Mouse (Mus musculus): ENCODE data around the gene Atraid. TPM values are rescaled to one million over a fixed set of nuclear protein-coding genes. Genes with fewer than 3 reads are reported as not detected.

The Atraid gene
- polyA plus RNA-seq, 1 experiment from 2014 or later = 148 TPM

DNA sequence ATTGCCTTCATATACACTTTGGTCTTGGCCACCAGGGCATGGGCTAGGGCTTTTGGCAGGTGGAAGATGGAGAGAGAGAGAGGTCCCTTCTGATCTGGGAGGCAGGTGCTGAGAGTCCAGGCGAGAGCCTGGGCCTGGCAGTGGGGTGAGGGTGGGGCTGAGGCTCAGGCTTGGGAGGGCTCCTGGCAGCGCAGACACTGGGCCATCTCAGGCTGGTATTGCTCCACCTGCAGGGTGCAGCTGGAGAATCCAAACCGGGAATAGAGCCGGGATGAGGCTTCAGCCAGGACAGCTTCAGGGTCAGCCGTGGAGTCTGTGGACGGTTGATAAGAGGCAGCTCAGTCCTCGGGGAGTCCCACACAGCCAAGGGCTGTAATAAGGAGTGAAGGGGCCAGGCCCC lies 38.5 kb downstream of the Atraid start:
- WGBS = 23% methylated on average over 7 of the region's 7 CpGs
- Histone ChIP-seq H3K27me3 (ENCODE audit: insufficient read depth, low read length) (peaks cover 30% of the 10 kb centered on the region), H3K36me3 (ENCODE audit: insufficient read depth) (no peaks in the 10 kb centered on the region), H3K9me3 (ENCODE audit: low read depth, low read length) (no peaks in the 10 kb centered on the region), H3K4me1 (ENCODE audit: insufficient read depth) (no peaks in the 10 kb centered on the region), H3K4me3 (ENCODE audit: low read depth, low read length) (no peak overlapping the region), H3K4me2 (no peak overlapping the region), H3K9ac (no peak overlapping the region), H3K27ac (ENCODE audit: low read depth) (no peak overlapping the region)
- no peak for TF ChIP-seq CTCF (IDR thresholded peaks at IDR 0.05; ENCODE audit: low read depth)
- no peak for ATAC-seq (ENCODE audit: insufficient read depth)
- DNase-seq = no peak

DNA sequence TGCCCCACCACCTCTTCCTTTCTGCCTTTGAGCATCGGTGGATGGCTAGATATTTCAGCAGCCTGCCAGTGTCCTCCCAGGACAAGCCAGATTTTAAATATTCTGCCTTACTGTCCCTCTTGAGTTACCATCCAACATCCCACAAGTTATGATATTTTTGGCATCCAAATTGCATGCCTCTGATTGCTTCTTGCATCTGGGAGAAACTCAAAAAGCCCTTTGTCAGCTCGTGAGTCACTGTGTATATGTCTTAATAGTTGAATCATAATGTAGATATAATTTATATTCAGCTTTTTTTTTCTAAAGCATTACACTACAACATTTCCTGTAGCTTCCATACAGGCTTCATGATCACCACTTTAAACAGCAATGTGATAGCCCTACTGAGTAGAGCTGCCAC lies 39.0 kb downstream of the Atraid start:
- ATAC-seq (ENCODE audit: insufficient read depth) = no peak
- 59% methylated on average over 2 of the region's 2 CpGs for WGBS
- no peak for DNase-seq
- no peaks in the 10 kb centered on the region for H3K4me1 ChIP-seq (ENCODE audit: insufficient read depth)
- no peaks in the 10 kb centered on the region for H3K9me3 ChIP-seq (ENCODE audit: low read depth, low read length)
- H3K9ac ChIP-seq = no peak overlapping the region
- H3K4me2 ChIP-seq = no peak overlapping the region
- H3K27me3 ChIP-seq (ENCODE audit: insufficient read depth, low read length) = peaks cover 35% of the 10 kb centered on the region
- no peak overlapping the region for H3K27ac ChIP-seq (ENCODE audit: low read depth)
- H3K4me3 ChIP-seq (ENCODE audit: low read depth, low read length) = no peak overlapping the region
- no peak for TF ChIP-seq CTCF (IDR thresholded peaks at IDR 0.05; ENCODE audit: low read depth)
- H3K36me3 ChIP-seq (ENCODE audit: insufficient read depth) = no peaks in the 10 kb centered on the region

DNA sequence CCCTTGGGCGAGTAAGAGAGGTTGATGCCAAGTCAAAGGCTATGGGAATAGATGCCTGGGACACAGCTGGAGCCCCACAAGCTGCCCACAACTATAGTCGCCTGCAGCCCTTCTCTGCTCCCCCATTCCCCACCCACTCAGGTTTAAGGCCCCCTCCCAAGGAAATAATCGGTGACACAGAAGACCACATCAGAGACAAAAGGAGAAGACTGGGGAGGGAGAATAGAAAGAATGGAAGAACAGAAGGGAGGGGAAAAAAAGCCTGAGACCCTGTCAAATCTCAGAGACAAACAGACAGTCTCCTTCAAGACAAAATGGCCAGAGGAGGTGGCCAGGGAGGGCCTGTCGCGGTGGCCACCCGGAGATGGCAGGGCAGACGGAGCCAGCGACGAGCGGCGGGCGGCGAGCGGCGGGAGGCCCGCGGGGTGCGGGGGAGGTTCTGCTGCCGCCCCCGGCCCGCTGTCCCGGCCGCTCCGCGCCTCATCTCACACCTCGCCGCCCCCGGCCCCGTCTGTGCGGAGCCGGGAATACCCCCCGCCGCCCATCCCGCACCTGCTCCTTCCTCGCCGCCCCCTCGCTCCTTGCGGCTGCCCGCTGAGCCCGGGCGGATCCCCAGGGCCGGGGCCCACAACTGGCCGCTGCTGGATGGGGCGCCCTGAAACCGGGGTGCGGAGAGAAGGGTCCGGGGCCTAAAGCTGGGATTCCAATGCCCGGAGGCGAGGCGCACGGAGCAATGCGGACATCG lies 44.3 kb downstream of the Atraid start:
- H3K4me1 ChIP-seq (ENCODE audit: insufficient read depth) = peaks cover 4% of the 10 kb centered on the region; the same call in 1 of the 2 replicates
- H3K9ac ChIP-seq = no peak overlapping the region
- WGBS = 2% methylated on average over 45 of the region's 53 CpGs
- H3K4me2 ChIP-seq = peak overlapping the region; percentile 68
- H3K9me3 ChIP-seq (ENCODE audit: low read depth, low read length) = no peaks in the 10 kb centered on the region
- ATAC-seq (ENCODE audit: insufficient read depth) (no peak), DNase-seq (no peak)
- H3K27me3 ChIP-seq (ENCODE audit: insufficient read depth, low read length) = peaks cover 86% of the 10 kb centered on the region
- no peak for TF ChIP-seq CTCF (IDR thresholded peaks at IDR 0.05; ENCODE audit: low read depth)
- no peak overlapping the region for H3K27ac ChIP-seq (ENCODE audit: low read depth)
- peak overlapping the region; percentile 39 for H3K4me3 ChIP-seq (ENCODE audit: low read depth, low read length)
- no peaks in the 10 kb centered on the region for H3K36me3 ChIP-seq (ENCODE audit: insufficient read depth)

DNA sequence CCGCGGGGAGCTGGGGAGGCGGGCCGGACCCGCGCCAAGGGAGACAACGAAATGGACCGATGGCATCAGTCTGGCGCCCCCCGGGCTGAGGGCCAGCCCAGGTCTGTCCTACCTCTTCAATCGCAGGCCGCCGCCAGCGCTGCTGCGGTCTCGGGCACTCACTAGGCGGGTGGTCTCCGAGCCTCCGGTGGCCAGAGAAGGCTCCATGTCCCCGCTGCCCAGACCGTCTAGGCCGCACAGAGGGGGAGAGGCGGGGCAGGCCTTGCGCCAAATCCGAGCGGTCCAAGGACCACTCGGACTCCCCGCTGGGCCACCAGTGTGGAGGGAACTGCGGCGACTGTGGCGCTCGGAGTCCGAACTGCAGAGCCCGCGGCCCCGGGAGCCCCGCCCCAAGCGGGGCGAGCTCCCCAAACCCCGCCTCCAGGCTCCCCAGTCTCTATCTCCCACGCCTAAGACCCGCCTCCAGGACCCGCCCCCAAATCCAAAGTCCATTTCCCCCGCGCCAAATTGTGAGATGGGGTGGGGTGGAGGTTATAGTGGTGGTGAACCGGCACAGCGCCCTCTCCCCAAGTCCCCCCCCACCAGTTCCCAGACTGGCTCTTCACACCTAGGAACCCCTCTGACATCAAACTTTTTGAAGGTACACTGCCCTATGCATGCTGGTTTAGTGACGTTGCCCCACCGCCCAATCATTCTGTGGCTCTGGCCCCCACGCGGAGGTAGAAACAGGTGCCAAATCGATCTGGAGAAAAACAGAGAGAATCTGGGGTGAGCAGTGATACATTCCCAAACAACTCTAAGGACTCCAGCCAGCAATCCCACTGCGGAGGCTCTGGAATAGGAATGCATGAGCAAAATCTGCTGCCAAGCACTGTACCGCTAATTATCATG lies 45.3 kb downstream of the Atraid start:
- 1% methylated on average over 51 of the region's 54 CpGs for WGBS
- no peak overlapping the region for H3K27ac ChIP-seq (ENCODE audit: low read depth)
- TF ChIP-seq CTCF (IDR thresholded peaks at IDR 0.05; ENCODE audit: low read depth) = no peak
- 0 out of 2 replicates have a peak overlapping the region, but pooled peaks have one; percentile 15 for H3K9ac ChIP-seq
- no peaks in the 10 kb centered on the region for H3K36me3 ChIP-seq (ENCODE audit: insufficient read depth)
- peaks cover 4% of the 10 kb centered on the region; the same call in 1 of the 2 replicates for H3K4me1 ChIP-seq (ENCODE audit: insufficient read depth)
- H3K4me2 ChIP-seq = peak overlapping the region; percentile 68
- no peaks in the 10 kb centered on the region for H3K9me3 ChIP-seq (ENCODE audit: low read depth, low read length)
- H3K27me3 ChIP-seq (ENCODE audit: insufficient read depth, low read length) = peaks cover 86% of the 10 kb centered on the region
- ATAC-seq (ENCODE audit: insufficient read depth) (peak; percentile 75), DNase-seq (peak; percentile 68)
- H3K4me3 ChIP-seq (ENCODE audit: low read depth, low read length) = peak overlapping the region; percentile 39

DNA sequence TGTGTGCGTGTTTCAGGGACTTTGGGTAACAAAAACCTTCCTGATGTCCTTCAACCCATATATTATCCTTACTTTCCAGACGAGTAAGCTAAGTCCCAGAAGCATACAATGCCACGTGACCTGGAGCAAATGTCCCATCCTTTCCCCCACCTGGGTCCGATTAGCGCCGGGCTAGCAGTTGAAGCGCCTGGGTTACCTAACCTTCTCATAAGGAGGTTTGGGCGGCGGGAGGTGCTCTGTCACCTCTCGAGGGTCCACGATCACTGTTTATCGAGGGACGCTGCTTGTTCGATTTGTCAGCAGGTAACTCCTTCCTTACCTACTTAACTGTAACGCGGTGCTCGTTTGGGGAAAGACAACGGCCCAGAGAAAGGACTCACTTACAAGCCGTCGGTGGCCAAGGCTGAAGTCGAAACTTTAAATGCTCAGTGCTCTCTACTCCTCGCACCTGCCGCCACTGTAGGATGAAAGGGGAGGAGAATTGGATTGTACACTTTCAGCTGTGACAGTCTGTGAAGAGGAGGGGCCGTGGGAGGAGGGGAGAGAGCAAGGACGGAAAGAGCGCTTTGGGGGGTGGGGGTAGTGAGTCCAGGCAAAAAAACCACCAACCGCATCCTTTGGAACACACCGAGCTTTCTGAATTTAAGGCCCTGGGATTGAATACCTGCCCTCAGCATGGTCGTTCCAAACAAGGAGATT lies 46.1 kb downstream of the Atraid start:
- WGBS = 3% methylated on average over 29 of the region's 29 CpGs
- Histone ChIP-seq H3K4me3 (ENCODE audit: low read depth, low read length) (peak overlapping the region; percentile 31), H3K27me3 (ENCODE audit: insufficient read depth, low read length) (peaks cover 85% of the 10 kb centered on the region), H3K27ac (ENCODE audit: low read depth) (no peak overlapping the region), H3K36me3 (ENCODE audit: insufficient read depth) (no peaks in the 10 kb centered on the region), H3K4me1 (ENCODE audit: insufficient read depth) (peaks cover 4% of the 10 kb centered on the region; the same call in 1 of the 2 replicates), H3K4me2 (peak overlapping the region; percentile 68), H3K9me3 (ENCODE audit: low read depth, low read length) (no peaks in the 10 kb centered on the region), H3K9ac (no peak overlapping the region)
- no peak for TF ChIP-seq CTCF (IDR thresholded peaks at IDR 0.05; ENCODE audit: low read depth)
- ATAC-seq (ENCODE audit: insufficient read depth) = no peak
- DNase-seq = no peak

DNA sequence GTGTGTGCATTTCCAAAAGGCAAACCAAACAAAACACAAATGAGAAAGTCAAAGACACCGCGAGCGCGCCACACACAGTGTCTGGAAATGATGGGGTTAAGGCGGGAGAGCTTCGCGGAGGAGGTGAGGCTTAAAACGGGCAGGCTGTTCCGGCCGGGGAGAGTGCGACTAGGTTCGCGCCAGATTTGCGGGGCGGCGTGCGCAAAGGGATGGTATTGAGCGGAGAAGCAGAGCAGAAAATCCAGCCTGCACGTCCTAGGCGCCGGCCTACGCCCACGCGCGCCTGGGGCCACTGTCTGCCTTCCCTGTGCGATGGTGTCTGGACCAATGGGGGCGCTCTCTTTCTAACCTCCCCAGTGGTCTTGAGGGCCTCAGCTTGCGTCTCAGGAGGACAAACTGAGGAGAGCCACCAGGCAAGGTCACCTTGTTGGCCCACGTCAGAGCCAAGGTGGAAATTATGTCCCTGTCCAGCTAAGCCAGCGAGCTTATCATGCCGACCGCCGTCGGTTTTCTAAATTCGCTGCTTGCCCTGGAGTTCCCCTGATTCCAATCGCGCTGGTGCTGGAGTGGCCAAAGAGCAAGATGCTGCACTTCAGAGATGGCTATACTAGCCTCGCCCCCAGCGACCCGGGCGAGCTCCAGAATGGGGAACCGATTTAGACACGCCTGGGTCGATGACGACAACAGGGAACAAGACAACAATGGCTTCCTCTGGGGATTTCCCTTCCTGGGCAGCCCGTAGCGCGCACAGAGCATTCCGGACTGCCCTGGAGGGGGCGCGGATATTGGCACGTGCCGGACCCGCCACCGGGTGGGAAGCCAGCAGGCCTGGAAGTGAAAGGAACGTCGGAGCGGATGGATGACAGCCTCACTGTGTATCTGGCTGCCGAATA lies 46.9 kb downstream of the Atraid start:
- Histone ChIP-seq H3K9me3 (ENCODE audit: low read depth, low read length) (no peaks in the 10 kb centered on the region), H3K4me3 (ENCODE audit: low read depth, low read length) (peak overlapping the region; percentile 31), H3K4me1 (ENCODE audit: insufficient read depth) (peaks cover 4% of the 10 kb centered on the region; the same call in 1 of the 2 replicates), H3K27ac (ENCODE audit: low read depth) (no peak overlapping the region), H3K27me3 (ENCODE audit: insufficient read depth, low read length) (peaks cover 77% of the 10 kb centered on the region), H3K36me3 (ENCODE audit: insufficient read depth) (no peaks in the 10 kb centered on the region), H3K9ac (no peak overlapping the region), H3K4me2 (peak overlapping the region; percentile 68)
- WGBS = under 1% methylated on average over 59 of the region's 59 CpGs
- peak; percentile 74 for DNase-seq
- peak; percentile 41 for TF ChIP-seq CTCF (IDR thresholded peaks at IDR 0.05; ENCODE audit: low read depth)
- peak; percentile 71; the same call in 1 of the 2 replicates for ATAC-seq (ENCODE audit: insufficient read depth)

Measured in lung, embryonic 14.5 days (tissue).